Mouse (Mus musculus) lung, adult 2 months (tissue): ENCODE data around the gene Nudt16l1.

Source experiments
- CTCF ChIP-seq: fragments of 200-500 bp; IDR thresholded peaks from 2 replicates; pipeline ENCODE4 v1.5.1; 2011; ENCODE audit warnings: mild to moderate bottlenecking, low read length, control low read depth; ENCODE audit not compliant: insufficient read depth
- POLR2A ChIP-seq: fragments of 200-500 bp; IDR thresholded peaks from 2 replicates; pipeline ENCODE4 v1.6.1; 2011; ENCODE audit warnings: low read depth, mild to moderate bottlenecking, control low read depth, low read length, borderline replicate concordance; ENCODE audit errors: extremely low read depth

- no peak for TF ChIP-seq POLR2A
- TF ChIP-seq CTCF, result no peak
These were observed 39.9 kb downstream of the Nudt16l1 start for GRCm38 (mm10) chr16:4978275-4979051.
